Mouse (Mus musculus) monocyte, adult 5-6 weeks (primary cell): ENCODE measurements around the gene Ugt1a6b. TPM values are rescaled to one million over a fixed set of nuclear protein-coding genes. Genes with fewer than 3 reads are reported as not detected.

Experiments
- ATAC-seq: fragments of 153-309, 156-312 bp; replicated peaks from 2 replicates; pipeline ENCODE4 v1.8.0; 2017; ENCODE audit warnings: mild to moderate bottlenecking; ENCODE audit not compliant: low TSS enrichment, insufficient number of reproducible peaks, severe bottlenecking, poor library complexity, low FRiP score
- total RNA-seq: library from RNA; stranded (forward); fragments of 200-1000, 200-491, 200-594 nt; gene quantifications from 3 replicates; pipeline ENCODE4 v1.2.3, GENCODE M21; 2017

Ugt1a6b gene
- total RNA-seq, 1 experiment from 2014 or later = 4.0 TPM

- no peak for ATAC-seq
Observed at GRCm38 (mm10) chr1:88231803-88232499, 128.9 kb downstream of the Ugt1a6b start.

- no peak for ATAC-seq
Observed at GRCm38 (mm10) chr1:88232664-88233380, 129.8 kb downstream of the Ugt1a6b start.

- no peak for ATAC-seq
Observed at GRCm38 (mm10) chr1:88233421-88234247, 130.6 kb downstream of the Ugt1a6b start.

- no peak for ATAC-seq
Observed at GRCm38 (mm10) chr1:88234248-88234610, 131.2 kb downstream of the Ugt1a6b start.

- no peak for ATAC-seq
Observed at GRCm38 (mm10) chr1:88234646-88235045, 131.6 kb downstream of the Ugt1a6b start.

GRCm38 (mm10) chr1:88235046-88235893 lies 132.2 kb downstream of the Ugt1a6b start:
- ATAC-seq = no peak

GRCm38 (mm10) chr1:88235894-88236415 lies 132.9 kb downstream of the Ugt1a6b start:
- no peak for ATAC-seq

GRCm38 (mm10) chr1:88237311-88237710 lies 134.3 kb downstream of the Ugt1a6b start:
- no peak for ATAC-seq

- ATAC-seq = no peak
Observed at GRCm38 (mm10) chr1:88238771-88239170, 135.7 kb downstream of the Ugt1a6b start.

- no peak for ATAC-seq
Observed at GRCm38 (mm10) chr1:88240072-88240471, 137.0 kb downstream of the Ugt1a6b start.

GRCm38 (mm10) chr1:88240579-88240978 lies 137.5 kb downstream of the Ugt1a6b start:
- no peak for ATAC-seq

- no peak for ATAC-seq
Observed at GRCm38 (mm10) chr1:88243861-88244260, 140.8 kb downstream of the Ugt1a6b start.

- no peak for ATAC-seq
Observed at GRCm38 (mm10) chr1:88245881-88246280, 142.8 kb downstream of the Ugt1a6b start.

- no peak for ATAC-seq
Observed at GRCm38 (mm10) chr1:88246386-88246785, 143.3 kb downstream of the Ugt1a6b start.

GRCm38 (mm10) chr1:88247660-88248059 lies 144.6 kb downstream of the Ugt1a6b start:
- ATAC-seq = no peak

GRCm38 (mm10) chr1:88248658-88249057 lies 145.6 kb downstream of the Ugt1a6b start:
- no peak for ATAC-seq

- no peak for ATAC-seq
Observed at GRCm38 (mm10) chr1:88249596-88249995, 146.5 kb downstream of the Ugt1a6b start.

- ATAC-seq = no peak
Observed at GRCm38 (mm10) chr1:88250023-88250422, 147.0 kb downstream of the Ugt1a6b start.
